Mouse (Mus musculus) limb, embryonic 12.5 days (tissue): ENCODE measurements around the gene Ifi27l2a. TPM values are rescaled to one million over a fixed set of nuclear protein-coding genes. Genes with fewer than 3 reads are reported as not detected.
"Not testable (repeated sequence)": the region's sequence is repeated elsewhere in the genome, so short reads cannot be mapped to it uniquely, and the experiment has no call there.

Experiments
- ATAC-seq: fragments of 200-750 bp; cut with Nextera tagmentation; 2 replicates; pipeline ENCODE4 v1.8.0; 2017; ENCODE audit warnings: low read depth, moderate TSS enrichment; ENCODE audit not compliant: insufficient number of reproducible peaks, insufficient read depth, low FRiP score, low TSS enrichment
- H3K27ac ChIP-seq: fragments of 300-500 bp; sonication (generic); 2 replicates; pipeline ENCODE4 v1.5.1; 2016; ENCODE audit warnings: mild to moderate bottlenecking, moderate library complexity
- H3K27me3 ChIP-seq: fragments of 300-500 bp; sonication (generic); 2 replicates; pipeline ENCODE4 v1.6.1; 2016; ENCODE audit warnings: mild to moderate bottlenecking, moderate library complexity
- H3K36me3 ChIP-seq: fragments of 300-500 bp; sonication (generic); 2 replicates; pipeline ENCODE4 v1.6.1; 2016; ENCODE audit warnings: mild to moderate bottlenecking, moderate library complexity
- H3K4me1 ChIP-seq: fragments of 300-500 bp; sonication (generic); replicated peaks from 2 replicates; pipeline ENCODE4 v1.6.1; 2016
- H3K4me2 ChIP-seq: fragments of 300-500 bp; sonication (generic); 2 replicates; pipeline ENCODE4 v1.6.1; 2016; ENCODE audit warnings: mild to moderate bottlenecking, moderate library complexity
- H3K4me3 ChIP-seq: fragments of 300-500 bp; sonication (generic); replicated peaks from 2 replicates; pipeline ENCODE4 v1.5.1; 2016; ENCODE audit warnings: mild to moderate bottlenecking
- H3K9ac ChIP-seq: fragments of 300-500 bp; sonication (generic); replicated peaks from 2 replicates; pipeline ENCODE4 v1.6.1; 2016; ENCODE audit warnings: mild to moderate bottlenecking, moderate library complexity
- H3K9me3 ChIP-seq: fragments of 300-500 bp; sonication (generic); 2 replicates; pipeline ENCODE4 v1.6.1; 2016; ENCODE audit warnings: mild to moderate bottlenecking, moderate library complexity
- WGBS: fragments of 180-500 bp; shearing (Covaris S2); methylation state at CpG from one replicate; pipeline ENCODE4 v1.1.7; 2016; 5-methylcytosine and 5-hydroxymethylcytosine counted together
- polyA plus RNA-seq: library from polyadenylated mRNA; unstranded; fragments of >200 nt; fragmentation: Nextera tagmentation; extraction: Ambion mirVana; gene quantifications from 2 replicates; pipeline ENCODE4 v1.2.1, GENCODE M21; 2016

The Ifi27l2a gene
- polyA plus RNA-seq, 1 experiment from 2014 or later: 1.2 TPM

- H3K36me3 ChIP-seq: no peaks in the 10 kb centered on the region
- H3K9ac ChIP-seq: no peak overlapping the region
- H3K27me3 ChIP-seq: no peaks in the 10 kb centered on the region
- H3K4me2 ChIP-seq: no peak overlapping the region
- no peak overlapping the region for H3K27ac ChIP-seq
- no peak overlapping the region for H3K4me3 ChIP-seq
- no peak for ATAC-seq
- 39% methylated on average over 2 of the region's 2 CpGs for WGBS
- H3K4me1 ChIP-seq: no peaks in the 10 kb centered on the region
- H3K9me3 ChIP-seq: no peaks in the 10 kb centered on the region
Observed at GRCm38 (mm10) chr12:103474481-103474880, 31.0 kb upstream of the Ifi27l2a start.

- no peaks in the 10 kb centered on the region for H3K9me3 ChIP-seq
- H3K27ac ChIP-seq: no peak within 1 kb of the TSS
- WGBS: 76% methylated on average over 3 of the region's 3 CpGs
- no peak for ATAC-seq
- H3K27me3 ChIP-seq: no peaks in the 10 kb centered on the region
- no peak within 1 kb of the TSS for H3K9ac ChIP-seq
- no peaks in the 10 kb centered on the region for H3K4me1 ChIP-seq
- H3K4me3 ChIP-seq: no peak within 1 kb of the TSS
- H3K36me3 ChIP-seq: no peaks in the 10 kb centered on the region
- no peak within 1 kb of the TSS for H3K4me2 ChIP-seq
Observed at GRCm38 (mm10) chr12:103457140-103457539, 13.7 kb upstream of the Ifi27l2a start, which contains the start of gene Ifi27l2b. TSS of gene Ifi27l2b (minus strand) at chr12:103457223.

- not testable (repeated sequence) for H3K4me2 ChIP-seq, H3K9ac ChIP-seq, H3K27ac ChIP-seq, H3K4me1 ChIP-seq, ATAC-seq, H3K9me3 ChIP-seq, H3K27me3 ChIP-seq, H3K4me3 ChIP-seq, H3K36me3 ChIP-seq
- no CpG with 5 or more reads among the region's 1 CpGs for WGBS
Observed at GRCm38 (mm10) chr12:103456727-103457126, 13.2 kb upstream of the Ifi27l2a start.

GRCm38 (mm10) chr12:103453361-103453760 lies 9.9 kb upstream of the Ifi27l2a start:
- no peak for ATAC-seq
- Histone ChIP-seq H3K27me3 (no peaks in the 10 kb centered on the region), H3K9me3 (no peaks in the 10 kb centered on the region), H3K4me3 (no peak overlapping the region), H3K4me1 (no peaks in the 10 kb centered on the region), H3K27ac (no peak overlapping the region), H3K9ac (no peak overlapping the region), H3K4me2 (no peak overlapping the region), H3K36me3 (no peaks in the 10 kb centered on the region)

- H3K4me1 ChIP-seq: no peaks in the 10 kb centered on the region
- no peak overlapping the region for H3K27ac ChIP-seq
- no peaks in the 10 kb centered on the region for H3K9me3 ChIP-seq
- no peaks in the 10 kb centered on the region for H3K36me3 ChIP-seq
- H3K27me3 ChIP-seq: no peaks in the 10 kb centered on the region
- ATAC-seq: no peak
- WGBS: 78% methylated on average over 3 of the region's 3 CpGs
- H3K9ac ChIP-seq: no peak overlapping the region
- H3K4me3 ChIP-seq: no peak overlapping the region
- no peak overlapping the region for H3K4me2 ChIP-seq
Observed at GRCm38 (mm10) chr12:103445060-103445459, 1.6 kb upstream of the Ifi27l2a start.

- not testable (repeated sequence) for H3K27me3 ChIP-seq, H3K9ac ChIP-seq, H3K4me3 ChIP-seq, H3K27ac ChIP-seq, H3K36me3 ChIP-seq, H3K4me1 ChIP-seq, H3K4me2 ChIP-seq, H3K9me3 ChIP-seq, ATAC-seq
- WGBS: 31% methylated on average over 5 of the region's 7 CpGs
Observed at GRCm38 (mm10) chr12:103444261-103444660, 781 bp upstream of the Ifi27l2a start.

- no peaks in the 10 kb centered on the region for H3K9me3 ChIP-seq
- no peak overlapping the region for H3K27ac ChIP-seq
- H3K4me2 ChIP-seq: no peak overlapping the region
- no peaks in the 10 kb centered on the region for H3K27me3 ChIP-seq
- 79% methylated on average over 1 of the region's 1 CpGs for WGBS
- H3K4me3 ChIP-seq: no peak overlapping the region
- no peak for ATAC-seq
- no peak overlapping the region for H3K9ac ChIP-seq
- H3K36me3 ChIP-seq: no peaks in the 10 kb centered on the region
- no peaks in the 10 kb centered on the region for H3K4me1 ChIP-seq
Observed at GRCm38 (mm10) chr12:103437601-103438000, 5.9 kb downstream of the Ifi27l2a start.

GRCm38 (mm10) chr12:103434861-103435260 lies 8.6 kb downstream of the Ifi27l2a start:
- no peak overlapping the region for H3K4me2 ChIP-seq
- H3K27ac ChIP-seq: no peak overlapping the region

GRCm38 (mm10) chr12:103433986-103434731 lies 9.3 kb downstream of the Ifi27l2a start, which contains the start of gene Ifi27:
TSS of gene Ifi27 (plus strand) at chr12:103434211.
- WGBS: 76% methylated on average over 8 of the region's 8 CpGs
- Histone ChIP-seq H3K4me1 (no peaks in the 10 kb centered on the region), H3K27ac (no peak within 1 kb of the TSS), H3K36me3 (no peaks in the 10 kb centered on the region), H3K9ac (no peak within 1 kb of the TSS), H3K9me3 (no peaks in the 10 kb centered on the region), H3K4me3 (no peak within 1 kb of the TSS), H3K27me3 (no peaks in the 10 kb centered on the region), H3K4me2 (no peak within 1 kb of the TSS)
- no peak for ATAC-seq

More at GRCm38 (mm10) chr12:103434861-103435260, 8.6 kb downstream of the Ifi27l2a start:
- no peaks in the 10 kb centered on the region for H3K36me3 ChIP-seq
- no peak for ATAC-seq
- H3K9ac ChIP-seq: no peak overlapping the region
- H3K4me1 ChIP-seq: no peaks in the 10 kb centered on the region
- H3K27me3 ChIP-seq: no peaks in the 10 kb centered on the region
- no peaks in the 10 kb centered on the region for H3K9me3 ChIP-seq
- H3K4me3 ChIP-seq: no peak overlapping the region

GRCm38 (mm10) chr12:103433430-103433829 lies 10.1 kb downstream of the Ifi27l2a start:
- Histone ChIP-seq H3K4me3 (no peak overlapping the region), H3K9me3 (no peaks in the 10 kb centered on the region), H3K4me2 (no peak overlapping the region), H3K27me3 (no peaks in the 10 kb centered on the region), H3K36me3 (no peaks in the 10 kb centered on the region), H3K9ac (no peak overlapping the region), H3K27ac (no peak overlapping the region), H3K4me1 (no peaks in the 10 kb centered on the region)
- no peak for ATAC-seq
- 89% methylated on average over 2 of the region's 2 CpGs for WGBS

- WGBS: 89% methylated on average over 7 of the region's 7 CpGs
- no peak overlapping the region for H3K27ac ChIP-seq
- no peak overlapping the region for H3K9ac ChIP-seq
- peaks cover 17% of the 10 kb centered on the region for H3K36me3 ChIP-seq
- H3K4me1 ChIP-seq: peaks cover 22% of the 10 kb centered on the region
- no peaks in the 10 kb centered on the region for H3K9me3 ChIP-seq
- no peak for ATAC-seq
- H3K27me3 ChIP-seq: no peaks in the 10 kb centered on the region
- no peak overlapping the region for H3K4me3 ChIP-seq
- H3K4me2 ChIP-seq: no peak overlapping the region
Observed at GRCm38 (mm10) chr12:103426710-103427109, 16.8 kb downstream of the Ifi27l2a start.
